Mouse (Mus musculus) T-helper 2 cell (primary cell): Measurements from ENCODE around the gene Gm20388.

Experiments used
- in situ Hi-C: fragments of 300-600 bp; cut with MboI, MseI; formaldehyde crosslinking; loops from one replicate; pipeline ENCODE4 v1.15.1; 2025; ENCODE audit warnings: high pct_unique_total_duplicates

Gm20388 gene

DNA sequence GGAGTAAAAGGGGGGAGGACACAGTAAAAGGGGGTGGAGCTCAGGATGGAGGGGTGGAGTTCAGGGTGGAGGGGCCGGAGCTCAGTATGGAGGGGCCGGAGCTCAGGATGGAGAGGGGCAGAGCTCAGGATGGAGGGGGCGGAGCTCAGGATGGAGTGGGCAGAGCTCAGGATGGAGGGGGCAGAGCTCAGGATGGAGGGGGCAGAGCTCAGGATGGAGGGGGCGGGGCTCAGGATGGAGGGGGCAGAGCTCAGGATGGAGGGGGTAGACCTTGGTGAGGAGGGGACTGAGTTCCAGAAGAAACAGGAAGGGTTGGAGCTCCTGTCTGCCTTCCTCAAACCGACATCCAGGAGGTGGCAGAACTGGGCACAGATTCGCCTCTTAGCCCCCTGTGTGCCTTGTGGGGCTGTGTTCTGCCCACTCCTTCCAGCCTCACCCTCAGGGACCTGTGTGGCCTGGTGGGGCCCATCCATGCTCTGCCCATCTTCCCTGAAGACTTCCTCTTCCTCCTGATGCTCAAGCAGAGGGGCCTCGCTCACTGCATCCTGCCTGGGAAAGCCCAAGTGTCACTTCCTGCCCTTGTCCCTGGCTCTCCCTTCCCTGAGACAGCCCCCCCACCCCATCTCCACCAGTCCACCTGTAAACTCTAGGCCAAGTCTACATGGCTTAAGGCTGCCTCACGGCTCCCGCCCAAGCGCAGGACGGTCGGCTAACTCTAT, 2586.5 kb downstream of the Gm20388 start:
- in situ Hi-C loops, result no loop called here

DNA sequence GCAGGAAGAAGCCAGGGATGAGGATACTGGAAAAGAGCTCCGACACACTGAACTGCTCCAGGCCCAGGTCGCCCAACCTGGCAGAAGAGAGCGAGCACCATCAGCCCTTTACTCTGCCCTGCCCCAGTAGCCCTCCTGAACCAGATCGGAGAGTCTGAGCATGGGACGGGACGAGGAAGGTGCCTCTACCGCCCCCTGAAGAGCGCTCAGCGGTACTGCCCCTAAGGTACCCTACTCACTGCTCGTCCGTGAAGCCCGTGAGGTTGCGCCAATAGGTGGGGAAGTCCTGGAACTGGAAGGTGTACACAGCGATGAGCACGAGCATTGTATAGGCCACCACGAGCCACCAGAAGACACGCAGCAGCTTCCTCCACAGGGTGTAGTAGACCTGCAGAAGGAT, 2587.3 kb downstream of the Gm20388 start:
- in situ Hi-C loops, result no loop called here

- in situ Hi-C loops, result loop anchor here (5.0 to 25.0 kb wide), 4 partner anchors 46 to 1564 kb away; no protein-coding TSS in a partner anchor
Measured at GRCm38 (mm10) chr8:122500856-122501255, 2590.2 kb downstream of the Gm20388 start.

DNA sequence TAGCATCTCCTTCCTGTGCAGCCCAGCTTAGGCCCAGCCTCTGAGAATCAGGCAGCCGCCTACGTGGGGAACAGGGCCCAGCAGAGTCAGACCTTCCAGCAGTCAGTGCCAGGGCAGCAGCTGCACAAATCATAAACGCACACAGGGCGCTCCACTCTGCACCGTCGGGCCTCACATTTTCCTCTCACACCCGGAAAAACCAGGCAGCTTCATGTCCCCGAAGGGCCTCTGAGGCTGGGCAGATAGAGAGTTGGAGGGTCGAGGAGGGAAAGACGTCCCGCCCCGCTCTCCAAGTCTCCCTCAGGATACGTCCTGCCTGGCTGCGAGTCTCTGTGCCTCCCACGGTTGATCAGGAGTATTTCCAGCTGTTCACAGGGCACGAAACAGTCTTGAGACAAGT, 2600.9 kb downstream of the Gm20388 start:
- in situ Hi-C loops, result loop anchor here (10.0 to 25.0 kb wide), 3 partner anchors 1174 to 1574 kb away; no protein-coding TSS in a partner anchor

GRCm38 (mm10) chr8:122512392-122512791, 2601.8 kb downstream of the Gm20388 start:
- in situ Hi-C loops, result loop anchor here (10.0 to 25.0 kb wide), 3 partner anchors 1175 to 1575 kb away; no protein-coding TSS in a partner anchor

DNA sequence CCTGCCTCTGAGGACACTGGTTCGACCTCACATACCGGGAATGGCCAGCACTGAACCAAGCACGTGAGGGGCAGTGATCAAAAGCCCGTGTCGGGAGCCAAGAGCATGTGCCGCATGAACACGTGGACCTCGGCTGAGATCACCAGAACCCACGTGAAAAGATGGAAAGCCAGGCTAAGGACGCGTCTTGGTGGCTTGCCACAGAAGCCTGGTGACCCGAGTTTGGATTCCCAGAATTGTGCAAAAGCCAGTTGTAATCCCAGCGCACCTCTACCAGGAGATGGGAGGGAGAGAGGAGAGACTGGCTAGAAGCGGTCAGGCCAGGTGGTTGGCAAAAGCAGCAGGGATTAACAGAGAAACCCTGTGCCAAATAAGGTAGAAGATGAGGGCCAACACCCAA, 2605.1 kb downstream of the Gm20388 start:
- in situ Hi-C loops, result loop anchor here (10.0 to 25.0 kb wide), 3 partner anchors 1178 to 1578 kb away; no protein-coding TSS in a partner anchor

- in situ Hi-C loops, result loop anchor here (10.0 to 25.0 kb wide), 3 partner anchors 1180 to 1580 kb away; no protein-coding TSS in a partner anchor
Measured at GRCm38 (mm10) chr8:122517541-122518190, 2607.0 kb downstream of the Gm20388 start.

GRCm38 (mm10) chr8:122520611-122521010, 2610.0 kb downstream of the Gm20388 start:
- in situ Hi-C loops, result loop anchor here (10.0 to 25.0 kb wide), 3 partner anchors 1183 to 1583 kb away; partner anchors contain the start of gene Foxl1

DNA sequence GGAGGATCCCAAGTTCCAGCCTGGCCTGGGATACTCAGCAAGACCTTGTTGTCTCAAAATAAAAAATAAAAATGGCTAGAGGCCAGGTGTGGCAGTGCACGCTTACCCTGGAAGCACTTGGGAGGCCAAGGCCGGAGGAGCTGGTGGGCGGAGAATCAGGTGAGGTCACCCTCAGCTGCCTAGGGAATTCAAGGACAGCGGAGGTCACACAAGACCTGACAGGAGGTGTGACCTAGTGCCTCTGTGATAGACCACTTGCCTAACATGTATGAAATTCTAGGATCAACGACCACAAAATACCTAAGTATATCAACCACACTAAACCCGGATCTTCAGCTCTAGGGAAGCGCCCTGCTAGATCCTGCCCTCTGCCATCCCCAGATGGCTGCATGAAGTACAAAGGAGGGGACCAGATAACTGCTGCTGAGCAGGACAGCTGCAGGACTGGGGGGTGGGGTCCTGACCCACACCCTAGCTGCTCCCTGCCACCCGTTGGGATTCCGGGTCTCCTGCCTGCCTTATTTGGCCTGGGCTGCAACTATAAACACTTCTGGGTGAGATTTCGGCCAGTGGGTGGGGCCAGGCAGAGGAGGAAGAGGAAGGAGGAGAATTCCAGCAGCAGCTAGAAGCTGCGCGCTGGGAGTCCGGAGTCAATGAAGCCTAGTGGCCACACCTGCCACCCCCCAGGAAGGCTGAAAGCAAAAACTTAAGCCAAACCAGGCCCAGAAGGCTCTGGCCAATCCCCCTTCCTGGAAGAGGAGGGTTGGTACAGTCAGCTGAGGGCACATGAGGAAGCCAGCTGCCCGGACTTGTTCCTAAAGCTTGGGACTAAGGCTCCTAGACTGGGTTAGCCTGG, 2612.4 kb downstream of the Gm20388 start:
- in situ Hi-C loops, result loop anchor here (10.0 to 25.0 kb wide), 3 partner anchors 1186 to 1586 kb away; partner anchors contain the start of gene Foxl1

DNA sequence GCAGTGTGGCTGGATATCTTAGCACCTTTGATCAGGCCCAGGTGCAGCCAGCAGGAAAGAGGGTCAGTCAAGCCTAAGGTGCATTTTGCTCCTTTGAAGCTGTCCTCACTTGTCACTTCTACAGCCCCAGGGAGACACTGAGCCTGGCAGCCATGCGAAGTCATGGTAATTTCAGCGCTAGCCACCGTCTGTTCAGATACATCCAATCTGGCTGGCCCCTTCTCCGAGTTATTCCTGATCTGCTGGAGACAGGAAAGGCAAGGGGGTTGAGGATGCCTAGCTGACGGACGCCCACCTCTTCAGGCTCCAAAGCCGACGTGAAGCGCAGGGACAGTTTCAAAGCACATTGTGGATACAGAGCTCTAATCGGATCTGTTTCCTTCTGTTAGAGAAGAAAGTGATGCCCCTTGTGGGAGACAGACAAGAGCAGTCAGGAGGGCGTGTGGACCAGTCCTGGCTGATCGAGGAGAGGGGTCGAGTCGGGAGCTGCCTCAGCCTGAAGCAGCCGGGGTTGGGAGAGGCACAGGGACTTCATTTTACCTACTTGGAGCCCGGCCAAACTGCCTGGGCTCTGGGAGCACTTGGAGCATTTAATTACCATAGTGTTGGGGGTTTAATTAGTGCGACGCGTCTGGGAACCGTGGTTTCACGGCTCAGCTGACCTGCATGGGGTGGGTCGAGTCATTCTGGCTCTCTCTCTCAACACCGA, 2613.2 kb downstream of the Gm20388 start:
- in situ Hi-C loops, result loop anchor here (10.0 to 25.0 kb wide), 3 partner anchors 1187 to 1587 kb away; partner anchors contain the start of gene Foxl1

DNA sequence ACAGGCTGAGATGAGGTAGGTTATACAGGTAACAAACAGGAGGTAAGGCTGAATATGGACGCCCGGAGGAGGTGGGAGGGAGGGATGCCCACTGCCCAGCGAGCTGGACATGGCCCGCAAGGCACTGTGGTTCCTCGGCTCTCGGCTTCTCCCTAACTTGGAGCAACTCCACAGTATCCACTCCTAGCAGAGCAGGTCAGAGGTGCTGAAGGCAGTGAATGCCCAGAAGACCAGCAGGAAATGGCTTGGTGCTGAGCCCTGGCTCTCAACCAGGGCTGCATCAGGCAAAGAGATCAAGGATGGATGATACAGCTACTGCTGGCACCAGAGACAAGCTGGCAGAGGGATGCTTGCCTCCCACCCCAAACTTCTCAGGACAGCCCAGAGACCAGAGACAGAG, 2613.9 kb downstream of the Gm20388 start:
- in situ Hi-C loops, result loop anchor here (10.0 to 25.0 kb wide), 3 partner anchors 1187 to 1587 kb away; partner anchors contain the start of gene Foxl1

- in situ Hi-C loops, result loop anchor here (10.0 kb wide), 1 partner anchor 1400 kb away; the partner anchor contains the start of gene Foxl1
Measured at GRCm38 (mm10) chr8:122525004-122525403, 2614.4 kb downstream of the Gm20388 start.

DNA sequence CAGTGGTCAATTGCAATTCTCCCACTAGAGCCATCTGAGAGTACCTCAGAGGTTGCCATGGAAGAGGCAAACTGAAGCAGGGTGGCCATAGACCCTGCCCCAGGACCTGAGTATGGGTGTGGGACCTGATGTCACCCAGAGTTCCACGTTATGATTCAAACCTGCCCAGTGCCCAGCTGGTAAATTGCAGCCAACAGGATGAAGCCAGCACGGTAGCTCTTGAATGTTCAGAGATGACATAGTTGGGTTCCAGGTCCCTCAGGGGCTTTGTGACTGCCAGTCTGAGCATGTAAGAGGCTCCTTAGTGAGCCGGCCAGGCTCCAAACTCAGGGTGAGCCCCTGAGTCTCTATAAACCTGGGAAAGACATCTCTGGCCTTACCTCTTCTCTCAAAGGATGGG, 2615.4 kb downstream of the Gm20388 start:
- in situ Hi-C loops, result loop anchor here (10.0 kb wide), 1 partner anchor 1401 kb away; the partner anchor contains the start of gene Foxl1

- in situ Hi-C loops, result loop anchor here (10.0 kb wide), 1 partner anchor 1402 kb away; the partner anchor contains the start of gene Foxl1
Measured at GRCm38 (mm10) chr8:122526526-122527170, 2616.0 kb downstream of the Gm20388 start.

DNA sequence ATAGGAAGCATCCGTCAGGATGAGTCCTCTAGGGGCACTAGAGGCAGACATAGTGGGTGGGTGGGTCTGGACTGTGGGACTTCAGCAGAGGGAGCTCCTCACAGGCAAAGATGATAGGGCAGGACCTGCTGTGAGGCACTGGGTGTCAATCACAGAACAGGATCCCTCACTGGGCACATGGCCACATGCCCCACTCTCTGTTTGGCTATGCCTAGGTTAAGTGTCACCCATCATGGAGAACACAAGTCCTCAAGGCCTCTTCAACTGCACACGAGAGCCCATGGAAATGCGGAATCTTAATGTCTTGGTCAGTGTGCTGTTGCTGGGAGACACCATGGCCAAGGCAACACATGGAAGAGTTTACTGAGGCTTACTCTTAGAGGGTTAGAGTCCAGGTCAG, 2617.3 kb downstream of the Gm20388 start:
- in situ Hi-C loops, result loop anchor here (10.0 kb wide), 1 partner anchor 1403 kb away; the partner anchor contains the start of gene Foxl1

GRCm38 (mm10) chr8:122529159-122529558, 2618.5 kb downstream of the Gm20388 start:
- in situ Hi-C loops, result loop anchor here (10.0 kb wide), 1 partner anchor 1404 kb away; the partner anchor contains the start of gene Foxl1

DNA sequence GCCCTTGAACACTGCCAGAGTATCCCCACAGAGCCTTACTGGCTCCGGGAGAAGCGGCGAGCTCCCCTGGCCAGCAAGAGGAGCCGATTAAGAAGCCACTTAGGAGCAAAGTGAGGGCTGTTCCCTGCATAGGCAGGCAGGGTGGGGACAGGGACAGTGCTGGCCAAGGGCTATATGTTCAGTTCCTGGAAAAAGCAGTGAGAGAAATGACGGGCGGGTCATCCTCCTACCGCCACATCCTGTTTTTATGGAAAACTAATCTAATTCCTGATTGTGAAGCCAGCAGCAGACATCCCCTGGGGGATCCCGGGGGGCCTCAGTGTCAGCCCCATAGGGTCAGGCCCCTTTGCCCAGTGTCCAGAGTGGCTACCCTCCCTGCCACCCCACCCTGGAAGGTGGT, 2620.7 kb downstream of the Gm20388 start:
- in situ Hi-C loops, result no loop called here

DNA sequence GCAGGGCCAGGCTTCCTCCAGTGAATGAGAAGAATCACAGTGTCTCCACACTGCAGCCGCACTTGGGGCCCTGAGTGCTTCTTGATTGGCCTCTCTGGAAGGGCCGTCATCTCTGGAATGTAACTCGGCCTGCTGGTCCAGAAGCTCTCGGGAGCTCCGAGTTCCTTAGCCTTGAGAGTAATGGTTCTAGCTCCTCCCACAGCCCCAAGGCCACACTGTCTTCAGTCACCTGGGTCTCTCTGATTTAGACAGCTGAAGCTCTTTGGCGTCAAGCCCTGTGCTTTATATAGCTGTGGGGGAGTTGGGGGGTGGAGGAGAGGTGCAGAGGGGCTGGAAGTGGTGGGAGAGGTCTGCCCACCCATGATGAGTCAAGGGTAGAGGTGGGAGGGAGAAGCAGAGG, 2626.4 kb downstream of the Gm20388 start:
- in situ Hi-C loops, result no loop called here

GRCm38 (mm10) chr8:122537812-122538211, 2627.2 kb downstream of the Gm20388 start:
- in situ Hi-C loops, result no loop called here
